Mouse (Mus musculus) E14TG2a.4 (cell line): ENCODE results near the gene Usp45.

ENCODE experiments used
- CTCF ChIP-seq: conservative IDR thresholded peaks from 2 replicates; pipeline ENCODE4 v1.5.1; 2014; ENCODE audit warnings: low read length
- NANOG ChIP-seq: IDR thresholded peaks from 2 replicates; pipeline ENCODE4 v1.6.1; 2014; ENCODE audit warnings: borderline replicate concordance, low read length, mixed read lengths

DNA sequence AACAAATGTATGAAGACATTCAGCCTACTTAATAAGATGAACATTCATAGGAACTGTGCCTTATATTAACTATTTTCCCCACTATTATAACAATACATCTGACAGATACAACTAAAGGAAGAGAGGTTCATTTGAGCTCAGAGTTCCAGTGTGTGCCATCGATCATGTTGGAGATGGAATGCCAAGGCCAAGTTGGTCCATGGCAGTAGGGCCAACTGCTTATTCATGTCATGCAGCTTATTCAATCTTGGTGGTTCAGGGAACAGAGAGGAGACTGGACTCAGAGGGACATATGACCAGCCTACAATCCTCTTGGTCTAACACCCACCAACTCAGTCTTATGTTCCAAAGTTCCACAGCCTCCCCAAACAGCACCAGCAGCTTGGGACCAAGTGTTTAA, 34.1 kb downstream of the Usp45 start:
- TF ChIP-seq CTCF (no peak), NANOG (no peak)
